Mouse (Mus musculus): Measurements from ENCODE around the gene Lrrc4b.

The Lrrc4b gene

DNA sequence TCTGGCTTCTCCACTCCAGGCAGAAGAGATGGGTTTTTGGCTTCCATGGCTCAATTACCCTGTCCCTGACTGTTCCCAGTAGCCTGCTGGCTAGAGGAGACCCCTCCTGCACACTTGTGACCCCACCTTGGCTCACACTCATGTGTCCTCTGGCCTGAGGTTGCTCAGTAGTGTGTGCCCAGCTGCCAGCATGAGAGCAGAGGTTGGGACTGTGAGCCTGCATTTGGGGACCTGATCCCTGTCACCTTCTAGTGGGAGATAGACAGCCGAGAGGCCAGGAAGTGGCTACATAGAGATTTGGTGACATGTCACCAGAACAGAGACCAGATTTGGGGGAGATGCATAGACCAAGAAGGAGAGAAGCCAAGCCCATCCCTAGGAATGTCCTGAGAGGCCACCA is 8.4 kb downstream of the Lrrc4b start:
- DNase-seq (ENCODE audit: low spot score), result no peak

- DNase-seq (ENCODE audit: low spot score), result no peak
These were observed 9.1 kb downstream of the Lrrc4b start for GRCm38 (mm10) chr7:44437933-44438332.

- DNase-seq (ENCODE audit: low spot score), result no peak
These were observed 10.9 kb downstream of the Lrrc4b start for GRCm38 (mm10) chr7:44439696-44440095.

- DNase-seq (ENCODE audit: low spot score), result no peak
These were observed 11.7 kb downstream of the Lrrc4b start for GRCm38 (mm10) chr7:44440479-44440878.

DNA sequence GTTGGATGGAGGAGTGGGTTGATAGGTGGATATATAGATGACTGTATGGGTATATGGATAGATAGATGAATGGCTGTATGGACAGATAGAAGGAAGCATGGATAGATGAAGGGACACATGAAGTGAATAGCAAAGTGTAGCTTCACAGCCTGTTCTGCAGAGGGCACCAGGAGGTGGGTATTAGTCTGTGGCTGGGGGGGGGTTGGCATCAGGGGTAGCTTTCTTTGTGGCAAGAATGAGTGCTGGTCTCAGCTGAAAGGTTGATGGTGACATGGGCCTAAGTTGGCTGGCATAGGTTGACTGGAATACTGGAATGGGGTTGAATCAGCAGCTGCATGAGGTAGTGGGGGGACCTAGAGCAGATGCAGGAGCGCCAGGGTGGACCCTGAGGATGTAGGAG is 12.4 kb downstream of the Lrrc4b start:
- DNase-seq (ENCODE audit: low spot score), result no peak

DNA sequence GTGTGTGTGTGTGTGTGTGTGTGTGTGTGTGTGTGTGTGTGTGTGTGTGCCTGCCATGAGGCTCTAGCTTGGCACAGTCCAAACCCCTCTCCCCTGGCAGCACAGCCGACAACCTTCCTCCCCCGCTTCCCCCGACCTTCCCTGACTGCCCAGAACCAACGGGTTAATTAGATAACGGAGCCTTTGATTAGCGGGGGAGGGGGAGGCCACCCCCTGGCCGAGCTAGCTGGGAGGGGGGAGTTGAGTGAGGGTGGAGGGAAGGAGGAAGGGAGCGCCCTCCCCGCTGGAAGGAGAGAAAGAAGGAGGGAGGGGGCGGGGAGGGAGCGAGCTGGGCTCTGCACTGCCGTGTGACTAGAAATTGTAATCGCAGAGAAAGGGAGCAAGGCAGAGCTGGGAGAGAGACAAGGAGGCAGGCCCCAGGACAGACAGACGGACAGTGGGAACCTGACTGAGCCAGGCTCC is 12.9 kb downstream of the Lrrc4b start:
- no peak for DNase-seq (ENCODE audit: low spot score)

GRCm38 (mm10) chr7:44442407-44442821 is 13.6 kb downstream of the Lrrc4b start:
- DNase-seq (ENCODE audit: low spot score), result no peak

- no peak for DNase-seq (ENCODE audit: low spot score)
These were observed 14.7 kb downstream of the Lrrc4b start for GRCm38 (mm10) chr7:44443268-44444173.

DNA sequence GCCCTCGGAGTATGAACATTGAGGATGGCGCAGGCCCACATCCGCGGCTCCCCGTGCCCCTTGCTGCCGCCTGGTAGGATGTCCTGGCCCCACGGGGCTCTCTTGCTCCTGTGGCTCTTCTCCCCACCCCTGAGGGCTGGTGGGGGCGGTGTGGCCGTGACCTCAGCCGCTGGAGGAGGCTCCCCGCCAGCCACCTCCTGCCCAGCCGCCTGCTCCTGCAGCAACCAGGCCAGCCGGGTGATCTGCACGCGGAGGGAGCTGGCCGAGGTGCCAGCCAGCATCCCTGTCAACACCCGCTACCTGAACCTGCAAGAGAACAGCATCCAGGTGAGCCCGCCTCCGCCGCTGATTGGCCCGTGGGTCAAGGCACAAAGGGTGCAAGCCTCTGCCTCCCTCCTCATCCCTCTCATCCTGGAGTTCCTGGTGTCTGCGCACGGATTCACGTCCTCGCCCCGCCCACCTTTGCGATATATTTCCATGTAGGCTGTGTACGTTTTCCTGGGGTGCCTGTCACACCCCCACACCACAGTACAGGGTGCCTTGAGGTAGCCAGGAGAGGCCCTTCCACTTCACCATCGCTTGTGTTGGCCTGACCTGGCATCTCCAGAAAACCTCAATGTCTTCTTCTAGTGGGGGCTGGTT is 16.2 kb downstream of the Lrrc4b start:
- DNase-seq (ENCODE audit: low spot score), result no peak

- no peak for DNase-seq (ENCODE audit: low spot score)
These were observed 16.7 kb downstream of the Lrrc4b start for GRCm38 (mm10) chr7:44445528-44445923.

DNA sequence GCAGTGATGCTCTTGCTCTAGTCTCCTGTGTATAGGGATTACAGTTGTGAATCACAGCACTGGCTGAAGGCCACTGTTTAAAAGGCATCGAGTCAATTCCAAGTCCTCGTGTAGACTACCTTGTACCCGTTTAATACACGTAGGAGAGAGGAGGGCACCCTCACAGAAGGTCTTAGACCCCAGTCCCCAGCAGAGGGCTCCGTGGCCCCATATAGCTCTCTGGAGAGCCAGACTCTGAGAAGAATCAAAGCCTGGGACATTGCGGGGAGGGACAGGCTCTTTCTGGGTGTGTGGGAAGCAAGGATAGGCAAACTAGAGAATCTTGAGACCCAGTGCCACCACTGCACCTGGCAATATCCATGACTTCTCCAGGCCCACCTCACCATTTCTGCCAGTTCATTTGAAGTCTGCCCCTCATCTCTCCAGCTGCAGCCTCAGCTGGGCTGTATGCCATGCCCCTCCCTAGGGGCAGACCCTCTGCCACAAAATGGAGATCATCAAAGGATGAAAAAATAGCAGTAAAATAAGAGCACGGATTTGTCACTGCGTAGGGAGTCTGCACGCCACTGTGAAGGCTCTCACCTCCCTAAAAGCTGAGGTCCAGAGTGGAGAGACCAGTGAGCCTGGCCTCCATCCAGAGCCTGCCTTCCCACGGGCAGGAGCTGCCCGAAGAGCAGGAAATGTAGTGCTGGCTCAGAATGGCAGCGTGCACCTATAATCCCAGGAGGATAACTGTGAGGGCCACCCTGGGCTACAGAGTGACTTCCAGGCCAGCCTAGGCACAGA is 17.4 kb downstream of the Lrrc4b start:
- DNase-seq (ENCODE audit: low spot score), result no peak

DNA sequence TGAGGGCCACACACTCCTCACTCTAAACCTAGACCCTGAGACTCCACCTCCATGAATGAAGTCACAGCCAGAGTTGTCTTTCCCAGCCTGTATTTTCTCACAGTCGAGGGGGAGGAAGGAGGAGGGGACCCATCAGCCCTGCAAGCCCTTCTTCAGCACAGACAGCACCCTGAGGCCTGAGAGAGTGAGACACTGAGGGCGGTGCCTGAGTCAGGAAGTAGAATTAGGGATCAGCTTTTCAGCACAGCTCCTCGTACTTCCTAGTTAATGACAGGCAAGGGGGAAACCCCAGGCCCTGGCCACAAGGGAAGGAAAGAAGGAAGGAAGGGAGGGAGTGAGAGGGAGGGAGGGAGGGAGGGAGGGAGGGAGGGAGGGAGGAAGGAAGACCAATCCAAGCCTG is 24.4 kb downstream of the Lrrc4b start:
- no peak for DNase-seq (ENCODE audit: low spot score)

DNA sequence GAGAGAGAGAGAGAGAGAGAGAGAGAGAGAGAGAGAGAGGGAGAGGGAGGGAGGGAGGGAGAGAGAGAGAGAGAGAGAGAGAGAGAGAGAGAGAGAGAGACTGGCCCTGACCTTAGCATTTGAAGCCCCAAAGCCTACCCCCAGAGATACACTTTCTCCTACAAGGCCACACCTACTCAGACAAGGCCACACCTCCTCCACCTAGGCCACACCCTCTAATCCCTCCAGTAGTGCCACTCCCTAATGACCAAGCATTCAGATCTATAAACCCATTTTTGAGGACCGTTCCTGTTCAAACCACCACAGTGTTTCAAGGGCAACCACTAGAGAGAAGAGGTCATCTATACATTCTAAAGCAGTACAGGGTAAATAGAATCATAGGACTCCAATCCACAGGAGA is 27.5 kb downstream of the Lrrc4b start:
- no peak for DNase-seq (ENCODE audit: low spot score)

- no peak for DNase-seq (ENCODE audit: low spot score)
These were observed 31.2 kb downstream of the Lrrc4b start for GRCm38 (mm10) chr7:44460067-44460466.

DNA sequence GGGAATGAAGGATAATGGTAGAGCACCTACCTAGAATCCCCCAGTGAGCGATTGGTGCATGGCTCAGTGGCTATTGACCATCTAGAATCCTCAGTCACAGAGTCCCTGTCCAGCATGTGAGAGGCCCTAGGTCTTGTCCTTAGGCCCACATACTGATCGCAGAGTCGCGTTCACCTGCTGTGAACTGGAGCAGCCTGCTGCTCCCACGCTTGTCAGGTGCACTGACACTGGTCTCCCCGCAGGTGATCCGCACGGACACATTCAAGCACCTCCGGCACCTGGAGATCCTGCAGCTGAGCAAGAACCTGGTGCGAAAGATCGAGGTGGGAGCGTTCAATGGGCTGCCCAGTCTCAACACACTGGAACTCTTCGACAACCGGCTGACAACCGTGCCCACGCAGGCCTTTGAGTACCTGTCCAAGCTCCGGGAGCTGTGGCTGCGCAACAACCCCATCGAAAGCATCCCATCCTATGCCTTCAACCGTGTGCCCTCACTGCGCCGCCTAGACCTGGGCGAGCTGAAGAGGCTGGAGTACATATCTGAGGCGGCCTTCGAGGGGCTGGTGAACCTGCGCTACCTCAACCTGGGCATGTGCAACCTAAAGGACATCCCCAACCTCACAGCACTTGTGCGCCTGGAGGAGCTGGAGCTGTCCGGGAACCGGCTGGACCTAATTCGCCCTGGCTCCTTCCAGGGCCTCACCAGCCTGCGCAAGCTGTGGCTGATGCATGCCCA is 32.1 kb downstream of the Lrrc4b start:
- DNase-seq (ENCODE audit: low spot score), result no peak

- no peak for DNase-seq (ENCODE audit: low spot score)
These were observed 32.8 kb downstream of the Lrrc4b start for GRCm38 (mm10) chr7:44461503-44462217.

DNA sequence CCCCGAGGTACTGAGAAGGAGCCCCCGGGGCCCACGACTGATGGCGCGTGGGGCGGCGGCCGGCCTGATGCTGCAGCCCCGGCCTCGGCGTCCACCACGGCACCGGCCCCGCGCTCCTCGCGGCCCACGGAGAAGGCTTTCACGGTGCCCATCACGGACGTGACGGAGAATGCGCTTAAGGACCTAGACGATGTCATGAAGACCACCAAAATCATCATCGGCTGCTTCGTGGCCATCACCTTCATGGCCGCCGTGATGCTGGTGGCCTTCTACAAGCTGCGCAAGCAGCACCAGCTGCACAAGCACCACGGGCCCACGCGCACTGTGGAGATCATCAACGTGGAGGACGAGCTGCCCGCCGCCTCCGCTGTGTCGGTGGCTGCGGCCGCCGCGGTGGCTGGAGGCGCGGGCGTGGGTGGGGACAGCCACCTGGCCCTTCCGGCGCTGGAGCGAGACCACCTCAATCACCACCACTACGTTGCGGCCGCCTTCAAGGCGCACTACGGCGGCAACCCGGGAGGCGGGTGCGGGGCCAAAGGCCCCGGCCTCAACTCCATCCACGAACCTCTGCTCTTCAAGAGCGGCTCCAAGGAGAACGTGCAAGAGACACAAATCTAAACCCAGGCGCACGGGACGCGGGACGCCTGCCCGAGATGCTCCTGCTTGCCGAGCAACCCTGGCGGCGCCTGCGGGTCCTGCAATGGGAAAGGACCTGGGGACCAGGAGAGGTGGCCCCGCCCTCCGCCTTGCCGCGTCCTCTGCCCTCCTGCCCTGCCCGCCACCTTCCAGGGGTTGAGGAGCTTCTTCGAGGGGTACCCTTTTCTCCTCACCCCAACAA is 33.6 kb downstream of the Lrrc4b start:
- DNase-seq (ENCODE audit: low spot score), result no peak

DNA sequence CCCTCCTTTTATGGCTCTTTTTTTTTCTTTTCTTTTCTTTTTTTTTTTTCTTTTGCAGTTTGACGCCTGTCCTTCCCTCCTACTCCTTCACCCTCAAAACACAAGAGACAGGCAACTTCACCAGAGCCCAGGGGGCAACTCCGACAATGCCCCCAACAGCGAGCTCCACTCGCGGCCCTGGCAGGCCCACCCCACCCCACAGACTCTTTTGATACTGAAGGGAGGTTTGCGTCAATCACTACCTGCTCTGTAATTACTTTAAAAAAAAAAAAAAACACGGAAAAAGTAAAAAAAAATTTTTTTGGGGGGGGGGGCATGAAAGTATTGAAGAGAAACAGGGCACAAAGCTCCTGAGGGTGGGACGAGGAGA is 34.2 kb downstream of the Lrrc4b start:
- DNase-seq (ENCODE audit: low spot score), result no peak

DNA sequence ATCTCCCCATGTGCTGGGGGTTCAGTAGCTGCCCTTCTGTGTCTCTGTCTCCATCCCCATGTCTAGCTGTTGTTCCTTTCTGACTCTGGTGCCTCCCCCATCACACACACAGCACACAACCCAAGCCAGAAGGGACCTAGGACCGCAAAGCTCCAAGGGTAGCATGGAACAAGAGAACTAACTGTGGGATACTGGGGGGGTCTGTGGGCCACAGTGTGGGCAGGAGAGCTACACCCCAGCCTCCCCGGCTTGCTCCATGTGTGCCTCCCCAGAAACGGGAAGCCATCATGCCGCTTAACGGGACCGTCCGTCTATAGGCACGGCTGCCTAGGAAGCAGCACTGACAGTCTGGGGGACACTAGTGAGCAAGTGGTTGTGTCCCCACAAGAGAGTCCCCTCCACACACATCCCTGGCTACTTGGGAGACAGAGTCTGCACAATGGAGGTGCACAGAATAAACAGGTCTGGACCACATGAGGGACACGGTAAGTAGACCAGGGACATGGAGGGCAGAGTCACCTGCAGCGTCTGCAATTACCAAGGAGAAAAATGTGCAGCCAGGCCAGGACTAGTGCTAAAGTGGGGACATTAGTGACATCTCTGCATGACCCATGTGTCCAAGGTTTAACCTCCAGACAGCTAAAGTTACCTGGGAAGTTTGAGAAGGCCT is 34.9 kb downstream of the Lrrc4b start:
- DNase-seq (ENCODE audit: low spot score), result no peak

- no peak for DNase-seq (ENCODE audit: low spot score)
These were observed 35.7 kb downstream of the Lrrc4b start for GRCm38 (mm10) chr7:44464511-44464910.
